ENCODE assay signal across 8 mouse cellular contexts in the genomic region with DNA sequence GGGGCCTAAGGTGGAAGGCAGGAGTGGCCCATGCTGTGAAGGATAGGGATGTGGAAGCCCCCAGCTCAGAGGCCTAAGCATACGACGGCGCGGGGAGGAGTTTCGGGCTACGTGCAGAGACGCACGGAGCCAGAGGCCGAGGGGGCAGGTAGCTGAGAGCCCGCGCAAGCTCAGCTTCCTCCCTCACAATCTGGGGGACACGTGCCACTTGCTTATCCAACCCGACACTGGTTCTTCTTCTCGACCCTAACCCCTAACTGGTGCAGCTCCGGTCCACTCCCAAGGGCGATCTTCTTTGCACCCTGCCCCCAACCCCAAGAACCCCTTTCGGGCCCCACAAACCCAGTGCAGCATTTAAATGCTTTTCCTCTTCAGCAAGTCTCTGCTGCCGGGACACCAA. TPM values are rescaled to one million over a fixed set of nuclear protein-coding genes. Genes with fewer than 3 reads are reported as not detected.
DNase-seq lines count a peak whose midpoint lies in the region; ATAC-seq and TF ChIP-seq lines count a peak whose summit lies in the region.

No protein-coding gene starts in this region.

- no peak for TF ChIP-seq CTCF in heart, adult 2 months (IDR thresholded peaks at IDR 0.05)

- intact Hi-C loops in heart, adult 2 months (cut with DNase I) = no loop called here

- H3K4me3 ChIP-seq in heart, adult 2 months = peak overlapping the region; percentile 85
- H3K4me3 ChIP-seq in midbrain, embryonic 16.5 days (ENCODE audit: low read depth, low read length) = peak overlapping the region; percentile 55

- no peaks in the 10 kb centered on the region for H3K9me3 ChIP-seq in midbrain, embryonic 16.5 days (replicated peaks; ENCODE audit: control insufficient read depth, low read length, poor library complexity, severe bottlenecking)

- ATAC-seq in midbrain, embryonic 16.5 days = peak; percentile 87

- WGBS in heart, adult 2 months = under 1% methylated on average over 18 of the region's 18 CpGs
- WGBS in midbrain, embryonic 16.5 days = 0% methylated on average over 18 of the region's 18 CpGs

- DNase-seq in 3134 (ENCODE audit: extremely low read depth, insufficient read length, low spot score) (peak; percentile 78), ZHBTc4 (ENCODE audit: low read depth, low spot score) (peak; percentile 76), liver (peak; percentile 85)
- DNase-seq in embryo, embryonic 9.5 days (ENCODE audit: extremely low spot score) = peak; percentile 75
- peak; percentile 72 to 75 for DNase-seq in heart, adult 2 months
- peak; percentile 60 to 63 for DNase-seq in kidney, adult 8-10 months
- DNase-seq in splenic B cell, adult 2 months (ENCODE audit: low read depth, low spot score) = peak; percentile 56

- H3K36me3 ChIP-seq in heart, adult 2 months (ENCODE audit: control insufficient read depth, insufficient read depth, low read length) = no peaks in the 10 kb centered on the region; the same call in 1 of the 2 replicates
- H3K36me3 ChIP-seq in midbrain, embryonic 16.5 days (ENCODE audit: control insufficient read depth, insufficient read depth, low read length) = peaks cover 19% of the 10 kb centered on the region
- H3K36me3 ChIP-seq in splenic B cell, adult 2 months (ENCODE audit: control insufficient read depth, insufficient read depth, low read length, poor library complexity, severe bottlenecking) = no peaks in the 10 kb centered on the region

- TF ChIP-seq EP300 in heart, adult 2 months (IDR thresholded peaks at IDR 0.05; ENCODE audit: insufficient read depth, low read depth, low read length) = no peak

- H3K27ac ChIP-seq in heart, adult 2 months = peak overlapping the region; percentile 92
- H3K27ac ChIP-seq in midbrain, embryonic 16.5 days (ENCODE audit: low read length) = peak overlapping the region; percentile 86

- no peaks in the 10 kb centered on the region for H3K79me2 ChIP-seq in heart, adult 2 months (replicated peaks; ENCODE audit: control insufficient read depth, insufficient read depth, low read length)

- peak overlapping the region; percentile 69 for H3K4me2 ChIP-seq in midbrain, embryonic 16.5 days (ENCODE audit: low read length)

- peak overlapping the region; percentile 70 for H3K9ac ChIP-seq in heart, adult 2 months (ENCODE audit: low read depth, low read length)
- peak overlapping the region; percentile 75 for H3K9ac ChIP-seq in midbrain, embryonic 16.5 days (ENCODE audit: low read depth, low read length)

- H3K4me1 ChIP-seq in heart, adult 2 months (ENCODE audit: control insufficient read depth, insufficient read depth, low read length) = peaks cover 8% of the 10 kb centered on the region
- H3K4me1 ChIP-seq in midbrain, embryonic 16.5 days (ENCODE audit: control insufficient read depth, insufficient read depth, low read length) = peaks cover 35% of the 10 kb centered on the region

- no peaks in the 10 kb centered on the region for H3K27me3 ChIP-seq in heart, adult 2 months (ENCODE audit: control insufficient read depth, insufficient read depth, low read length)
- H3K27me3 ChIP-seq in midbrain, embryonic 16.5 days (ENCODE audit: control insufficient read depth, insufficient read depth, low read depth, low read length) = no peaks in the 10 kb centered on the region
- no peaks in the 10 kb centered on the region for H3K27me3 ChIP-seq in splenic B cell, adult 2 months (ENCODE audit: control insufficient read depth, insufficient read depth, low read length, poor library complexity, severe bottlenecking)

- TF ChIP-seq POLR2A in heart, adult 2 months (IDR thresholded peaks at IDR 0.05; ENCODE audit: insufficient read depth, low read depth, low read length) = no peak; the same call in 1 of the 2 replicates

RNA-seq across cellular contexts. Expression of a gene that starts 0.6 kb away (rescaled TPM):
- total RNA-seq in heart, adult 2 months (2021) = 100 to 1,000 TPM; 788 to 884 TPM
- 870 and 1,222 TPM in 2 replicates for polyA plus RNA-seq in heart, adult 2 months (2012; rRNA removed)
- polyA plus RNA-seq in midbrain, embryonic 16.5 days (2015; fragmentation: Nextera tagmentation; extraction: Ambion mirVana) = 415 and 461 TPM in 2 replicates

RNA-seq across cellular contexts. Expression of a gene that starts 5.0 kb away (rescaled TPM):
- total RNA-seq in heart, adult 2 months (2021) = 1 to 10 TPM; 3.2 TPM
- 2.8 and 4.4 TPM in 2 replicates for polyA plus RNA-seq in heart, adult 2 months (2012; rRNA removed)
- polyA plus RNA-seq in midbrain, embryonic 16.5 days (2015; fragmentation: Nextera tagmentation; extraction: Ambion mirVana) = 9.6 and 10.1 TPM in 2 replicates

RNA-seq across cellular contexts. Expression of a gene that starts 15.8 kb away (rescaled TPM):
- total RNA-seq in heart, adult 2 months (2021) = 10 to 100 TPM; 68.4 to 72.3 TPM
- 51.0 and 74.9 TPM in 2 replicates for polyA plus RNA-seq in heart, adult 2 months (2012; rRNA removed)
- polyA plus RNA-seq in midbrain, embryonic 16.5 days (2015; fragmentation: Nextera tagmentation; extraction: Ambion mirVana) = 220 and 223 TPM in 2 replicates

RNA-seq across cellular contexts. Expression of a gene that starts 15.9 kb away (rescaled TPM):
- under 1 TPM; 0.32 to 0.70 TPM for total RNA-seq in heart, adult 2 months (2021)
- polyA plus RNA-seq in heart, adult 2 months (2012; rRNA removed) = 0.72 and 1.9 TPM in 2 replicates
- 18.2 and 19.5 TPM in 2 replicates for polyA plus RNA-seq in midbrain, embryonic 16.5 days (2015; fragmentation: Nextera tagmentation; extraction: Ambion mirVana)

RNA-seq across cellular contexts. Expression of a gene that starts 26.6 kb away (rescaled TPM):
- 10 to 100 TPM in 1 of 2 experiments, 1 to 10 TPM in 1; 6.1 to 10.9 TPM for total RNA-seq in heart, adult 2 months (2021)
- polyA plus RNA-seq in heart, adult 2 months (2012; rRNA removed) = 6.9 and 14.0 TPM in 2 replicates
- 2.3 and 2.4 TPM in 2 replicates for polyA plus RNA-seq in midbrain, embryonic 16.5 days (2015; fragmentation: Nextera tagmentation; extraction: Ambion mirVana)

Comparison
In these comparisons a context has a peak if more than half of its experiments do, and no peak if none do; other contexts are left out.
1. Peak in every context shown above with its lines: DNase-seq, ATAC-seq, H3K4me3 ChIP-seq and H3K27ac ChIP-seq.